12 mouse cellular contexts compared by ENCODE assay signal in the genomic region with DNA sequence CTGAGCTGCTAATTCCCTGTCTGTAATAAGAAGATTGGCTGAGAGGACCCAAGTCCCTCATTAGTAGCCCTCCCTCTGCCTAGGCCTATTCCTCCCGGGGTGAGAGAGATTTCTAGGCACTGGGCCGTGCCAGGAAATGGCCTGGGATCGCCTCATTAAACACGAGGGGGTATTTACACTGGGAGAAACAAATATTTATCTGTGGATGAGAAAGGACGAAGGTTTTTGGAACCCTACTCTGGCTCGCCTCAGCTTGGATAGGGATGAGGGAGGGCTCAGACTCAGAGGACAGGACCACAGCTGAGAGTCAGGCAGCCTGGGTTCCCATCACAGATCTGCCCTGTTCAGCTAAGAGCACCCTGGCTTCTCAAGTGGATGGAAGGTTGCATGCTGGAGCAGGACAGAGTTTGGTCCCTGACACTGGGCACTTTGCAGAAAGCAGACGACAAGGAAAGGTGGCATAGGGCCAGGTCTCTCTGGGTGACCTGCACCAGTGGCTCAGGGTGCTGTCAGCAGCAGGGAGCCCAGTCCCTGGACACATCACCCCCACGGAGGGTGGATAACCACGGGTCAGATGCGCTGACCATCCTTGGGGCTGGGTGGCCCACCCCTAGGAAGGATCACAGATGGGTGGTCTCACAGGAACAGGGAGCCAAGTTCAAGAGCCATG.
DNase-seq lines count a peak whose midpoint lies in the region; ATAC-seq and TF ChIP-seq lines count a peak whose summit lies in the region.
"Had no signal": no experiment of that assay in that cellular context is flagged by ENCODE, and none has a peak within 500 bp of the region (broad histone marks: within the 10 kb centered on the region; RNA-seq: fewer than 3 reads in every experiment).

No protein-coding gene starts in this region.

- 24% methylated on average over 10 of the region's 10 CpGs for WGBS in liver, adult 2 months
- WGBS in limb, embryonic 12.5 days: 57% methylated on average over 10 of the region's 10 CpGs

- H3K9ac ChIP-seq in liver, adult 2 months (ENCODE audit: low read depth, low read length): no peak overlapping the region
- H3K9ac ChIP-seq in limb, embryonic 12.5 days (replicated peaks): no peak overlapping the region
- H3K9ac ChIP-seq: hindbrain, embryonic 12.5 days had no signal

- no peaks in the 10 kb centered on the region for H3K79me2 ChIP-seq in liver, adult 2 months (ENCODE audit: control insufficient read depth, insufficient read depth, low read length)

- H3K4me3 ChIP-seq in liver, adult 2 months (ENCODE audit: insufficient read depth, low read depth, low read length): no peak overlapping the region
- H3K4me3 ChIP-seq in limb, embryonic 12.5 days (replicated peaks): no peak overlapping the region
- H3K4me3 ChIP-seq: heart, adult 2 months; hindbrain, embryonic 12.5 days; megakaryocyte, embryonic 14.5 days had no signal

- H3K4me1 ChIP-seq in liver, adult 2 months (ENCODE audit: control insufficient read depth, insufficient read depth, low read length): peaks cover 4% of the 10 kb centered on the region
- H3K4me1 ChIP-seq in limb, embryonic 12.5 days (replicated peaks): peaks cover 40% of the 10 kb centered on the region

- TF ChIP-seq POLR2A in liver, adult 2 months (IDR thresholded peaks at IDR 0.05; ENCODE audit: extremely low read depth, insufficient read depth, low read length): no peak

- H3K27ac ChIP-seq in liver, adult 2 months (replicated peaks; ENCODE audit: insufficient read depth, low read depth, low read length): peak overlapping the region; percentile 32; the same call in 1 of the 2 replicates
- H3K27ac ChIP-seq in limb, embryonic 12.5 days: peak overlapping the region; percentile 66
- H3K27ac ChIP-seq: heart, adult 2 months; hindbrain, embryonic 12.5 days had no signal

- no peaks in the 10 kb centered on the region for H3K9me3 ChIP-seq in limb, embryonic 12.5 days
- H3K9me3 ChIP-seq: hindbrain, embryonic 12.5 days had no signal

- H3K4me2 ChIP-seq in limb, embryonic 12.5 days: no peak overlapping the region
- H3K4me2 ChIP-seq: hindbrain, embryonic 12.5 days had no signal

- DNase-seq in adrenal gland, postnatal 10 days: peak; percentile 54
- DNase-seq in adrenal gland, postnatal 4 days (ENCODE audit: low spot score in 2 of 2): no peak
- DNase-seq in liver, adult 2 months (ENCODE audit: extremely low read depth, low read depth, low spot score): peak; percentile 71
- DNase-seq in liver (no peak), MN1 (ENCODE audit: low spot score) (no peak)
- DNase-seq in lung, postnatal 4 days: peak; percentile 48 to 79
- no peak for DNase-seq in B cell, adult 2 months
- DNase-seq: heart, adult 2 months; right cerebral cortex, postnatal 4 days had no signal

- TF ChIP-seq CTCF in liver, adult 2 months (IDR thresholded peaks at IDR 0.05; ENCODE audit: low read depth, low read length): no peak

- no peak for ATAC-seq in limb, embryonic 12.5 days (ENCODE audit: insufficient number of reproducible peaks, insufficient read depth, low FRiP score, low TSS enrichment, low read depth)

- H3K27me3 ChIP-seq in liver, adult 2 months (ENCODE audit: control insufficient read depth, insufficient read depth, low read length): peaks cover 5% of the 10 kb centered on the region; the same call in 1 of the 2 replicates
- H3K27me3 ChIP-seq in limb, embryonic 12.5 days: no peaks in the 10 kb centered on the region
- H3K27me3 ChIP-seq: hindbrain, embryonic 12.5 days had no signal

- H3K36me3 ChIP-seq in liver, adult 2 months (ENCODE audit: control insufficient read depth, insufficient read depth, low read length): no peaks in the 10 kb centered on the region
- H3K36me3 ChIP-seq in limb, embryonic 12.5 days: no peaks in the 10 kb centered on the region
- H3K36me3 ChIP-seq: hindbrain, embryonic 12.5 days had no signal

Comparison
In these comparisons a context has a peak if more than half of its experiments do, and no peak if none do; other contexts are left out.
1. DNase-seq: peak in adrenal gland, postnatal 10 days (single experiment), liver, adult 2 months (single experiment) and lung, postnatal 4 days (2 of 2); none in adrenal gland, postnatal 4 days (0 of 2), liver (single experiment), B cell, adult 2 months (0 of 2) and MN1 (single experiment).